Mouse (Mus musculus): Measurements from ENCODE around the gene Nox1. TPM values are rescaled to one million over a fixed set of nuclear protein-coding genes. Genes with fewer than 3 reads are reported as not detected.

The Nox1 gene
- polyA plus RNA-seq, 1 experiment from 2014 or later: 0.27 TPM

DNA sequence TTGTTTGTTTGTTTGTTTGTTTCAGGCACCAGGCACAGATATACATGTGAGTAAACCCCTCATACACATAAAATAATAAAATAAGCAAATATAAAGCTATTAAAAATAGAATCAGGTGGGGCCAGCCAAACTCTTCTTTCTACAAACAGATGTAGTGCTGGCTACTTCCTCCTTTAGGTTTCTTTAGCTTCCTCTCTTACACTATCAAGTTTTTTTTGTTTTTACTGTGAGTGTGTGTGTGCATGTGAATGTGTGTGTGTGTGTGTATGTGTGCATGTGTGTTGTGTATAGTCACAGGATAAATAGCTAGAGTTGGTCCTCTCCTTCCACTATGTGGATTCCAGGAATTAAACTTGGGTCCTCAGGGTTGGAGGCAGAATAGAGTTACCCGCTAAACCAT lies 47.1 kb downstream of the Nox1 start:
- in situ Hi-C loops (cut with MboI; ENCODE audit: low pct_unique_long_range_greater_than_20kb): no loop called here
- H3K27me3 ChIP-seq: peaks cover 15% of the 10 kb centered on the region
- POLR2A ChIA-PET: no interaction called here
- no peak for ATAC-seq
- CTCF ChIA-PET: no interaction called here
- TF ChIP-seq CTCF (IDR thresholded peaks at IDR 0.05): no peak
- DNase-seq (ENCODE audit: low read depth, low spot score): no peak

DNA sequence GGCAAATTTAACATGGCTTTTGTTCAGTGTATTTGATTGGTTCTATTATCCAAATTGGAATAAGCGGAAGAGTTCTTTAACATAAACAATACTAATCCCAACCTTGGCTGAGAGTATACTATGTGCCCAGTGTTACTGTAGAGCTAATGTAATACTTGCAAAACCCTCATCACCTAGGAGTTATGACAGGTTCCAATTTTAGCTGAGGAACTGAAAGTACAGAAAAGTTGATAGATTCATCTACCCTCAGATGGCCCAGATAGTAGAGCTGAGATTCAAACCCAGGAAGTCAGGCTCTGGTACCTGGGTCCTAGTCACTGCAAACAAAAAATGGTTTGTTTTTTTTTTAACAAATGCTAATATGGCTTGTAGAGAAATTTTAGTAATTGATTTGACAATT lies 51.2 kb downstream of the Nox1 start:
- peaks cover 14% of the 10 kb centered on the region for H3K27me3 ChIP-seq
- DNase-seq (ENCODE audit: low read depth, low spot score): no peak
- ChIA-PET POLR2A (no interaction called here), CTCF (no interaction called here)
- no peak for TF ChIP-seq CTCF (IDR thresholded peaks at IDR 0.05)
- in situ Hi-C loops (cut with MboI; ENCODE audit: low pct_unique_long_range_greater_than_20kb): no loop called here
- ATAC-seq: no peak

DNA sequence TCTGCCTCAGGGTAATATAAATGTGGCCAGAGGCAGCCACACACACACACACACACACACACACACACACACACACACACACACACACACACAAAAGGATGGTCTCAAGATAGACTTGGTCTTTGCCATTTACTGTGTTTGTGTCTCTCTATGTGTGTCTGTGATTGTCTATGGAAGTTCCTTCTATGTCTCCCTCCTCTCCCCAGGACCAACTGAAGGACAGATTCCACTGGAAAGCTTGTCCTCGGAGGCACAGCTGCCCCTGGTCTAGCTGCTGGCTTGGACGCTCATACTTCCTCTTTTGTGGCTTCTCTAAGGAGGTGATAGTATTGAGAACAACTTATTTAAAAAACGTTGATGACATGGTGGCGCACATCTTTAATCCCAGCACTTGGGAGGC lies 58.3 kb downstream of the Nox1 start:
- no peak for DNase-seq (ENCODE audit: low read depth, low spot score)
- POLR2A ChIA-PET: interaction anchor here (0.7 kb wide), 1 partner anchor 10 kb away, joined by 5 read pairs; no protein-coding TSS in a partner anchor
- no peak for TF ChIP-seq CTCF (IDR thresholded peaks at IDR 0.05)
- H3K27me3 ChIP-seq: peaks cover 18% of the 10 kb centered on the region
- CTCF ChIA-PET: no interaction called here
- in situ Hi-C loops (cut with MboI; ENCODE audit: low pct_unique_long_range_greater_than_20kb): no loop called here
- ATAC-seq: no peak

DNA sequence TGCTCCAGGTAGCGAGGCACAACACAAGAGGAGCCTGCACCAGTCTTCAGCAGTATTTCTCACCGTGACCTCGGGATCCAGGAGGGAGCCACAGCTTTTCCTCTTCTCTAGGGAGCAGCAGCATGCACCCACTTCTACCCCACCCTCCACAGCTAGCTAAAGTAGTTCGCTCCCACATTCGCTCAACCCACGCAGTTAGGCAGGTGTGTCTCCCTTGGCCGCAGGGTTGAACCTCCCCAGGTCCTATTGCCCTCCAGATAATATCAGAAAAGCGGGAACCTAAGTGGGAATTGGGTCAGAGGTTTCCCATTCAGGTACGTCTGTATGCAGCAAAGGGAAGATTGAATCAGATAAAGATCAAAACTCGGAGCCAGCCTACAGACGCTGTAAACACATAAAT lies 58.9 kb downstream of the Nox1 start:
- ChIA-PET POLR2A (interaction anchor here (0.7 kb wide), 1 partner anchor 9 kb away, joined by 5 read pairs; no protein-coding TSS in a partner anchor), CTCF (no interaction called here)
- DNase-seq (ENCODE audit: low read depth, low spot score) (no peak), ATAC-seq (no peak)
- H3K27me3 ChIP-seq: peaks cover 18% of the 10 kb centered on the region
- in situ Hi-C loops (cut with MboI; ENCODE audit: low pct_unique_long_range_greater_than_20kb): no loop called here
- no peak for TF ChIP-seq CTCF (IDR thresholded peaks at IDR 0.05)

DNA sequence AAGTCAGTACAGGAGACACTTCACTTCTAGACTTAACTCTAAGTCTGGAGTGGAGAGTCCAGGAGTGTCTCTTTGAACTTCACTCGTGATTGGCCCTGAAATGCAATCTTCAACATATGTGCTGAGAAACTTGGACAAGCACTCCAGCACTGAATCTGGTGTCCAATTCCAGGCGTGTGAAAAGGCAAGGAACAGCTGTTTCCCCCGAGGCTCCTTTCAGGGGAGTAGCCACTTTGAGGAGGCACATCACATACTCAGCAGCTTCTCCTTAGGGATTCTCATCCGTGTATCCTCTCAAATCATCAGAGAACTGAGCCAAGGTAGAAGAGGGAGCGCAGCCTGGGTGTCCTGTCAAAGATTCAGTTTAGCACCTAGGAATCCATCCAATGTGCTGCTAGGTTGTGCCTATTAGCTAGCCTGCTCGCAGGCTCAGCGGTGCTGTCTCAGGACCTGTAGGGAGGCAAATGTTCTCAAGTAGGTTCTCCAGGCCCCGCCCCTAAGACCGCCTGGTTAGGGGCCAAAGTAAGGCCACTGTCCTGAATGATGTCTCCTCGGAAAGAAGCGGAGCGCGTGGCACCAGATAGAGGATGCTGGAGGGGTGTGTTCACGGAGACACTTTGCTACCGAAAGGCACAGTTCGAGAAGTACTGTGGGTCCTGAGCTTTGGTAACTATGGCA lies 59.6 kb downstream of the Nox1 start, which contains the start of gene Xkrx:
TSS of gene Xkrx (minus strand) at position 34 of the 678 bp plus-strand sequence.
- TF ChIP-seq CTCF (IDR thresholded peaks at IDR 0.05): no peak
- CTCF ChIA-PET: no interaction called here
- ATAC-seq (no peak), DNase-seq (ENCODE audit: low read depth, low spot score) (no peak)
- in situ Hi-C loops (cut with MboI; ENCODE audit: low pct_unique_long_range_greater_than_20kb): no loop called here
- POLR2A ChIA-PET: no interaction called here
- peaks cover 17% of the 10 kb centered on the region for H3K27me3 ChIP-seq

DNA sequence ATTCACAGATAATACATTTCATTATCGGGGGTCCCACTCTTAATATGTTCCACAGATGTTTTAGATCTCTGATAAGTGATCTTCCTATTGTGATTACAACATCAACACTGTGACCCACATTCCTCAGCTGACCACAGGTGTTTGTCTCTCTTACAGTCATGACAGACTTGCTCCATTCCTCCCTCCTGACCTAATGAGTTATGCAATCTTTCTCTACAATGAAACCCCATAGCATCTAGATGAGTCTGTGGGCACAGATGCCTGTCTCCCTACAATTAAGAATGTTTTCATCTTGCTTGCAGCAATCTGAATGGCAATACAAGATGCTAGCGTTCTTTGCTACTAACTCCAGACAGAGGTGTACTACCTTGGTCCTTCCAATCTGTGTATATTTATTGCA lies 61.3 kb downstream of the Nox1 start:
- peak; percentile 7 for DNase-seq (ENCODE audit: low read depth, low spot score)
- no peak for TF ChIP-seq CTCF (IDR thresholded peaks at IDR 0.05)
- peak; percentile 87 for ATAC-seq
- peaks cover 10% of the 10 kb centered on the region for H3K27me3 ChIP-seq
- CTCF ChIA-PET: no interaction called here
- POLR2A ChIA-PET: no interaction called here
- in situ Hi-C loops (cut with MboI; ENCODE audit: low pct_unique_long_range_greater_than_20kb): no loop called here

DNA sequence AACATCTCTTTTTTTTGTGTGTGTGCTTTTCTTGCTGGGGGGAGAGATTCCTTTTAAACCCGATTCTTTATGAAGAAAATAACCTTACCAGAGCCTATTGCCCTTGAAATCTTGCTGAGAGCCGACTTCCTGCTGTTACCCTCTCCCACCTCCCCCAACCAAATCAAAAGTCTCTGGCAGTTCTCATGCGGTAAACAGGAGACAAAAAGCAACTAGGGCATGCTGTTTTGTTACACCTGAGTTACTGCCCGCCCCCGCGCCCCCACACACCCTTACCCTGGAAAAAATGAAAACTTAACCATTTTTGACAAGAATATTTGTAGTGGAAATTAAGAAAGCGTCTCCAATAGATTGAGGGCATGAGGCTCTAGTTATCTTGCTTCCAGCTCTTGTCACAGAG lies 63.6 kb downstream of the Nox1 start:
- DNase-seq (ENCODE audit: low read depth, low spot score): no peak
- in situ Hi-C loops (cut with MboI; ENCODE audit: low pct_unique_long_range_greater_than_20kb): no loop called here
- TF ChIP-seq CTCF (IDR thresholded peaks at IDR 0.05): no peak
- peaks cover 11% of the 10 kb centered on the region for H3K27me3 ChIP-seq
- no peak for ATAC-seq
- CTCF ChIA-PET: no interaction called here
- POLR2A ChIA-PET: no interaction called here

DNA sequence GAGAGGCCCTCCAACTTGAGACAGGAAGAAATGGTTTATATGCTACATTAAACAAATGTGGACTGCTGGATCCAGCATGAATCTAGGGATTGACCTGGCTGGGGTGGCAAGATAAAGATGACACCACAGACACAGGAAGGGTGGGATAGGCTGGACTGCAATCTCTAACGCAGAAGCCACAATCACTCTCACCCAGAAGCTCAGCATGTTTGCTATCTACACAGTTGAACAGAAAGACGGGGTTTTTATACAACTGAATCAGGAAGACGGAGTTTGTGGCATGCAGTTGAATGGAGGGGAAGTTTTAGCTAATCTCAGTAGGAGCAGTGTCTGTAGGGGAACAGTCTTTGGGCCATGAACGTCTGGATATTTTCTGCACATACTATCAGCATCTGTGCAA lies 79.8 kb downstream of the Nox1 start:
- H3K27me3 ChIP-seq: peaks cover 36% of the 10 kb centered on the region
- TF ChIP-seq CTCF (IDR thresholded peaks at IDR 0.05): no peak
- DNase-seq (ENCODE audit: low read depth, low spot score): no peak
- ChIA-PET CTCF (no interaction called here), POLR2A (no interaction called here)
- in situ Hi-C loops (cut with MboI; ENCODE audit: low pct_unique_long_range_greater_than_20kb): no loop called here
- ATAC-seq: no peak

DNA sequence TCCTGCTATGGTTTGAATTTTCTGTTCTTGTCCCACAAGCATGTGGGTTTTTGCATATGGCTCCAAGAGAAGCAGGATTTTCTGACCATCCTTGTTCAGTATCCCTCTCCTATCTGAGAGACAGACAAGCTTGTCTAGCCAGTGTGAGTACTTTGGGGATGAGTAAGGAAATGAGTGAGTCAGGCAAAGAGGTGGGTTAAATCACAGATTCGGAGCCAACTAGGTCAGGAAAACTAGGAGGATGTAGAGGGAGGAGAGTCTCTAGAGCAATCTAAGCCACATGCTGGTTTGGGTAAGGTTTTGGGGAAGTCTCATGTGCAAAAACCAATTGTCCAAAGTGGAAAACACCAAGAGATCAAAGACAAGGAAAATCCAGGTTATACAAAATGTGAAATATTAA lies 80.2 kb downstream of the Nox1 start:
- peaks cover 37% of the 10 kb centered on the region for H3K27me3 ChIP-seq
- no peak for ATAC-seq

DNA sequence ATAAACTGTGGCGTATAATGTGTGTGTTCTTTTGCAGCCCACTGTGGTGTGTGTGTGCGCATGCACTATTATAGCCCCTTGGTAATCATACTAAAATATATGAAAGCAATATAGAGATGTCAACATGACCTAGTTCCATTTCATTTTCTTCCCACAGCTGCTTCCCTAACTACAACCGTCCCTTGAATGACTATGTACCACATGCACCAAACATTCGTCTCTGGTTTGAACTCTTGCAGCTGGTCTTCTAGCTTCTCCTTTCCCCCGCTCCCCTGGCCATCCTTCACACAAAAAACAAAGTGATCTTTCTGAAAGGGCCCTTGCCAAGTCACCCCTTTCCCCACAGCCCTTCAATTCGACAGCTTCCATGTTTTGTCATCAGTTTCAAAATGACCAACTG lies 81.7 kb downstream of the Nox1 start:
- DNase-seq (ENCODE audit: low read depth, low spot score) (no peak), ATAC-seq (no peak)
- no peak for TF ChIP-seq CTCF (IDR thresholded peaks at IDR 0.05)
- peaks cover 38% of the 10 kb centered on the region for H3K27me3 ChIP-seq
- in situ Hi-C loops (cut with MboI; ENCODE audit: low pct_unique_long_range_greater_than_20kb): no loop called here
- CTCF ChIA-PET: no interaction called here
- POLR2A ChIA-PET: no interaction called here

More for the DNA sequence above, 80.2 kb downstream of the Nox1 start:
- CTCF ChIA-PET: interaction anchor here (0.9 kb wide), 1 partner anchor 27 kb away, joined by 3 read pairs; no protein-coding TSS in a partner anchor
- in situ Hi-C loops (cut with MboI; ENCODE audit: low pct_unique_long_range_greater_than_20kb): no loop called here
- no peak for TF ChIP-seq CTCF (IDR thresholded peaks at IDR 0.05)
- POLR2A ChIA-PET: no interaction called here
- no peak for DNase-seq (ENCODE audit: low read depth, low spot score)

DNA sequence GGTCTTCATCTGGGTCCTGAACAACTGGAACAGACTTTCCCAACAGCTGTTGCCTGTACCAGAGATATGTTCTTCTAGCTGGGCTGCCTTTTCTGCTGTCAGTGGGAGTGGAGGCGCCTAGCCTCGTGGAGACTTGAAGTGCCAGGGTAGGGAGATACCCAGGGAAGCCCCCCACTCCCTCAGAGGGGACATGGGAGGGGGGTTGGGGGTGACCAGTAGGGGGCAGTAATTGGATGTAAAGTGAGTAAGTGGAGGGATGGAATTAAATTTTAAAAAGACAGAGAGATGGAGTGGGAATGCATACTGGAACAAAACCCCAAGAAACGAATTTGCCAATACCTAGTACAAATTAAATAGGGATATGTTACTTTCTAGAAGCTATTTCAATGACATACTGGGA lies 87.9 kb downstream of the Nox1 start:
- in situ Hi-C loops (cut with MboI; ENCODE audit: low pct_unique_long_range_greater_than_20kb): no loop called here
- ATAC-seq (no peak), DNase-seq (ENCODE audit: low read depth, low spot score) (no peak)
- peaks cover 28% of the 10 kb centered on the region for H3K27me3 ChIP-seq
- CTCF ChIA-PET: interaction anchor here (1.1 kb wide), 1 partner anchor 12 kb away, joined by 3 read pairs; no protein-coding TSS in a partner anchor
- POLR2A ChIA-PET: no interaction called here
- TF ChIP-seq CTCF (IDR thresholded peaks at IDR 0.05): no peak

DNA sequence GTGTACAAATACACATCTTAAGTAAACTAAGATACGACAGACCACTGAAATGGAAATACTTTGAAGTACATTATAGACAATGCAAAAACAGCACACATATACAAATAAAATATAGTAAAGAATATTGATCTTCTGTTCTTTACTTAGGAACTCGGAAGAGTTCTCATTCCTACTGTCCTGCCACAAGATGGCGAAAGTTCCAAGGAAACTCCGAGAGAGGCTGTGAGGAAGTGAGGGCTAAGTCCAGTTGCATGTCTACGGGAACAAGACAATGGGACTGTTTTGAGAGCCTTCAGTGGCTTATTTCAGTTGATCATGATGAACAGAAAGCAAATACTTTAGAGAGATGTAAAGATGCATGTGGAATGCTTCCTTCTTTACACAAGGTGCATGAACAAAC lies 89.5 kb downstream of the Nox1 start:
- POLR2A ChIA-PET: no interaction called here
- H3K27me3 ChIP-seq: peaks cover 32% of the 10 kb centered on the region
- TF ChIP-seq CTCF (IDR thresholded peaks at IDR 0.05): peak; percentile 57
- in situ Hi-C loops (cut with MboI; ENCODE audit: low pct_unique_long_range_greater_than_20kb): no loop called here
- CTCF ChIA-PET: no interaction called here
- ATAC-seq (no peak), DNase-seq (ENCODE audit: low read depth, low spot score) (no peak)

Measured in Patski (cell line).